Mouse (Mus musculus) ES-E14 (cell line): ENCODE results near the gene Creb1.
"Not testable (repeated sequence)": the region's sequence is repeated elsewhere in the genome, so short reads cannot be mapped to it uniquely, and the experiment has no call there.

Experiments
- CHD2 ChIP-seq: IDR thresholded peaks from 2 replicates; pipeline ENCODE4 v1.6.1; 2014; ENCODE audit warnings: mild to moderate bottlenecking, low read depth, low read length, inconsistent platforms
- HCFC1 ChIP-seq: IDR thresholded peaks from 2 replicates; pipeline ENCODE4 v1.6.1; 2012; ENCODE audit warnings: low read length, inconsistent platforms, borderline replicate concordance; ENCODE audit not compliant: insufficient read depth
- ZNF384 ChIP-seq: IDR thresholded peaks from 2 replicates; pipeline ENCODE4 v1.6.1; 2012; ENCODE audit warnings: low read depth, low read length, inconsistent platforms

- TF ChIP-seq HCFC1, ZNF384, CHD2: not testable (repeated sequence)
Measured at GRCm38 (mm10) chr1:64642541-64642940, 110.1 kb downstream of the Creb1 start.
